Mouse (Mus musculus): Measurements from ENCODE around the gene Bst1. TPM values are rescaled to one million over a fixed set of nuclear protein-coding genes. Genes with fewer than 3 reads are reported as not detected.

Bst1 gene
- polyA plus RNA-seq, 1 experiment from 2014 or later, result 0.35 TPM

DNA sequence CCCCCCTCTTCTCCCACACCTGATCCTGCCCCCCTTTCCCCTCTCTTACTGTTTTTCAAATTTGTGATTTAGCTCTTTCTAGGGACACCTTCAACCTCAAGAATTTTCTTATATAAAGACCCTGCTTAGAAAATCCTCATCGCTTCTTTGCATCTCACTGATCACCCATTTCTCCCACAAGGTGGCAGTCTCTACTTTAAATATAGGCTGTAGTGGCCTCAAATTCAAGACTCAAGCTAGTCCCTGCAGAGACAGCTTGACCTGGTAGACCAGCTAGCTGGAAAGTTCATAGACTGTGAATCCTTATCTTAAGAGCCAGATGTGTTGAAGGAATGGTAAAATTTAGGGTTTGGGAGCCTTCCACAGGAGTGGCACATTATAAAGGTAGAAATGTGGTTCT is 73.7 kb downstream of the Bst1 start:
- Histone ChIP-seq H3K4me1 (replicated peaks) (no peaks in the 10 kb centered on the region), H3K4me3 (replicated peaks) (no peak overlapping the region), H3K4me2 (no peak overlapping the region), H3K9me3 (replicated peaks) (no peaks in the 10 kb centered on the region), H3K9ac (no peak overlapping the region), H3K27me3 (no peaks in the 10 kb centered on the region), H3K36me3 (no peaks in the 10 kb centered on the region), H3K27ac (no peak overlapping the region)
- DNase-seq (no peak), ATAC-seq (ENCODE audit: low read depth) (no peak)
- 23% methylated on average over 1 of the region's 1 CpGs for WGBS (ENCODE audit: insufficient replicate concordance)

Other genes with a start within 250 kb of the Bst1 start
- gene Cc2d2a, start 156.5 kb upstream of the Bst1 start, polyA plus RNA-seq (2015; fragmentation: Nextera tagmentation; extraction: Ambion mirVana), result 1.6 TPM in 2 replicates
- 22.3 and 28.4 TPM in 2 replicates for gene Fbxl5, start 2.8 kb downstream of the Bst1 start, polyA plus RNA-seq (2015; fragmentation: Nextera tagmentation; extraction: Ambion mirVana)
- gene Cd38, start 49.7 kb downstream of the Bst1 start, polyA plus RNA-seq (2015; fragmentation: Nextera tagmentation; extraction: Ambion mirVana), result 10.9 and 13.3 TPM in 2 replicates
- gene Gm7879, start 94.3 kb downstream of the Bst1 start, polyA plus RNA-seq (2015; fragmentation: Nextera tagmentation; extraction: Ambion mirVana), result 0.23 and 0.31 TPM in 2 replicates
- 0.08 TPM in 1 of 2 replicates, not detected in the other for gene Fgfbp1, start 162.9 kb downstream of the Bst1 start, polyA plus RNA-seq (2015; fragmentation: Nextera tagmentation; extraction: Ambion mirVana)